Mouse (Mus musculus) CH12.LX (cell line): ENCODE results near the gene Ddx42.

Source experiments
- CTCF ChIP-seq, 2 experiments: IDR thresholded peaks in 1 of 2; conservative IDR thresholded peaks in 1 of 2; 2 replicates each; pipeline ENCODE4 v1.5.1; 2011 to 2012; ENCODE audit warnings: low read depth in 2 of 2, low read length in 2 of 2, improper control_type of control experiment in 1 of 2, inconsistent platforms in 1 of 2, mild to moderate bottlenecking in 1 of 2, moderate library complexity in 1 of 2
- ETS1 ChIP-seq: conservative IDR thresholded peaks from 2 replicates; pipeline ENCODE4 v1.6.1; 2012; ENCODE audit warnings: low read depth, mild to moderate bottlenecking, inconsistent platforms, low read length, improper control_type of control experiment, moderate library complexity
- UBTF ChIP-seq: IDR thresholded peaks from 2 replicates; pipeline ENCODE4 v1.6.1; 2012; ENCODE audit warnings: low read depth, mild to moderate bottlenecking, inconsistent platforms, low read length, improper control_type of control experiment, moderate library complexity
- ZKSCAN1 ChIP-seq: IDR thresholded peaks from 2 replicates; pipeline ENCODE4 v1.6.1; 2012; ENCODE audit warnings: low read depth, inconsistent platforms, low read length, improper control_type of control experiment, borderline replicate concordance

DNA sequence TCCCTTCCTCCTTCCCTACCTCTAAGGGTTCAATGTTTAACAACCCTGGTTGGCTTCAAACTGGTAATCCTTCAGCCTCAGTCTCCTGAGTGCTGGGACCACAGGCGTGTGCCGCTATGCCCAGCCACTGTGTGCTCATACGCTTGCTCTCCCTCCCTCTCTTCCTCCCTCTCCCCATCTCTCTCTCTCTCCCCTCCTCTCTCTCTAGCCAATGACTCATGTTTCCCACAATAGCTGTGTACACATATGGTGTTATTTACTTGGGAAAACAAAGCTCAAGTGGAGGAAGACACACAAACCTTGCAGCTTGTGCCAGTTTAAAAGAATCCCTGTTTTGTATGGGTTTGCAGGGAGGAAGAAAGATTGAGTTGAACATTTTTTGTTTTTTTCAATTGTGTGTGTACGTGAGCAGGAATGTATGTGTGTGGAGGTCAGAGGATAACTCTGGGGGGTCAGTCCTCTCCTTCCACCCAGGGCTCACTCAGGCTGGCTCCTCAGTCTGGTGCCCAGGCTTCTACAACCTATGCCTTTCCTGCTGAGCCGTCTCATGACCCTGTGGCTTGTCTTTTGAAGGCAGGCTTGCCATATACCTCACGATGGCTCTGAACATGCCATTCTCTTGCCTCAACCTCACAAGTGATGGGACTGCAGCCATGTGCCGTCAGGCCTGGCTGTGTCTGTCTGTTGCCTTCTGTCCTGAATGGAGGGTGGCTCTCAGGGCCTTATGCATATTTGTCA, 36.8 kb upstream of the Ddx42 start:
- TF ChIP-seq ETS1 (no peak), CTCF (conservative IDR thresholded peaks at IDR 0.05 in 1 of 2, IDR thresholded peaks at IDR 0.05 in 1 of 2; ENCODE audit: low read depth in 2 of 2, low read length in 2 of 2) (no peak), ZKSCAN1 (no peak), UBTF (no peak)
